Mouse (Mus musculus) kidney, postnatal 10 days (tissue): Measurements from ENCODE around the gene Scg5.

Experiments used
- DNase-seq: peaks from one replicate; pipeline ENCODE4 v3.0.0; 2021; ENCODE audit warnings: mixed read lengths

Gene Scg5

DNA sequence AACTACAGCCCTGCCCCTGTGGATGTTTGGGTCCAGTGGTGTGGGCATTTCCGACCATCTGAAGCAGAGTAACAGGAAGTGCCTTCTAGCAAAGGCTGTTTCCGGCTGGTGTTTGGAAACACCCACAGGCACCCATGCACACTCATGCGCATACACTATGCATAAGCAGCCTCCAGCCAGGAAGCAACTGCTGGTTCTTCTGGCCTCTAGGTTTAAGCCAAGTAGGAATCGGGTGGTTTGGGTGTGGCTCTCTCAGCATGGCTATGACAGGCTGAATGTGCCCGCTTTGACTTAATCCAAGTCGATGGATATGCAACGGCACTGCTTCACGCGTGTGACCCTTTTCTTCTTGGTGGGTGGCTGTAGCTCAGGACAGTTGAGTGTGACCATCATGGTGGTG is 79.6 kb downstream of the Scg5 start:
- DNase-seq = no peak

DNA sequence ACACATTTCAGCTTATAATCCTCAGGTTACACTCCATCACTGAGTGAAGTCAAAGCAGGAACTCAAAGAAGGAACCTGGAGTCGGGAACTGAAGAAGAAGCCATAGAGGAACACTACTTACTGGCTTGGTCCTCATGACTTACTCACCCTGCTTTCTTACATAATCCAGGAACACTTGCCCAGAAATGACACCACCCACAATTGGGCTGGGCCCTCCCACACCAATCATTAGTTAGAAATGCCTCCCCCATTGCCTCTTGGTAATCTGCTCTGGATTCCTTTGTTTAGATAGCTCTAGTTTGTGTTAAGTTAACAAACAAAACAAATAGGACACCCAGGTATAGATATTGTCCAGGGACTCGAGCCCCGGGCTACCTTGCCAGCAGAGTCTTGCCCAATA is 100.3 kb downstream of the Scg5 start:
- DNase-seq = no peak
